12 mouse cellular contexts compared by ENCODE assay signal in genomic region chr10:39389451-39389891, GRCm38 (mm10). TPM values are rescaled to one million over a fixed set of nuclear protein-coding genes. Genes with fewer than 3 reads are reported as not detected.
A peak's percentile ranks its signal among the peaks of the same experiment; 100 is the strongest.
DNase-seq lines count a peak whose midpoint lies in the region; ATAC-seq and TF ChIP-seq lines count a peak whose summit lies in the region.
"Had no signal": no experiment of that assay in that cellular context is flagged by ENCODE, and none has a peak within 500 bp of the region (broad histone marks: within the 10 kb centered on the region; RNA-seq: fewer than 3 reads in every experiment).

No protein-coding gene starts in this region.

- H3K27ac ChIP-seq in hindbrain, postnatal 0 days: peak overlapping the region; percentile 42
- H3K27ac ChIP-seq: embryonic facial prominence, embryonic 10.5 days had no signal

- no peak overlapping the region for H3K4me3 ChIP-seq in hindbrain, postnatal 0 days (ENCODE audit: low read length)
- H3K4me3 ChIP-seq: embryonic facial prominence, embryonic 10.5 days had no signal

- peaks cover 8% of the 10 kb centered on the region; the same call in 1 of the 2 replicates for H3K36me3 ChIP-seq in hindbrain, postnatal 0 days (ENCODE audit: insufficient read depth, low read length)

- H3K4me1 ChIP-seq in hindbrain, postnatal 0 days (ENCODE audit: insufficient read depth, low read length): peaks cover 39% of the 10 kb centered on the region

- WGBS in hindbrain, postnatal 0 days: 32% methylated on average over 11 of the region's 11 CpGs

- no peak overlapping the region; the same call in 1 of the 2 replicates for H3K4me2 ChIP-seq in hindbrain, postnatal 0 days (ENCODE audit: low read depth, low read length)

- peak; percentile 71 for ATAC-seq in hindbrain, postnatal 0 days
- ATAC-seq in activated CD4-positive, CD25-positive, alpha-beta regulatory T cell, adult 4 months: no peak
- ATAC-seq: liver, postnatal 0 days had no signal

- H3K9ac ChIP-seq in hindbrain, postnatal 0 days (replicated peaks; ENCODE audit: low read length): no peak overlapping the region
- H3K9ac ChIP-seq: liver, postnatal 0 days had no signal

- intact Hi-C loops in heart, postnatal 14 days (cut with DNase I): no loop called here

- DNase-seq in heart, adult 8-10 months (ENCODE audit: low spot score): peak; percentile 53
- no peak for DNase-seq in heart, postnatal 14 days
- peak; percentile 64 for DNase-seq in testis, postnatal 10 days (ENCODE audit: low spot score)
- DNase-seq in testis, postnatal 14 days (ENCODE audit: low spot score): no peak
- peak; percentile 61 for DNase-seq in hindbrain, postnatal 0 days (ENCODE audit: low spot score)
- no peak for DNase-seq in adrenal gland, postnatal 25 days
- DNase-seq: cerebellum, adult 9-10 months; kidney, postnatal 25 days; liver, postnatal 0 days had no signal

- no peaks in the 10 kb centered on the region for H3K27me3 ChIP-seq in hindbrain, postnatal 0 days (ENCODE audit: insufficient read depth, low read length)
- H3K27me3 ChIP-seq: CH12.LX had no signal

- TF ChIP-seq CTCF in hindbrain, postnatal 0 days (IDR thresholded peaks at IDR 0.05; ENCODE audit: low read depth): no peak

- H3K9me3 ChIP-seq in hindbrain, postnatal 0 days (ENCODE audit: low read length): no peaks in the 10 kb centered on the region
- H3K9me3 ChIP-seq: embryonic facial prominence, embryonic 10.5 days had no signal

RNA-seq across cellular contexts. Expression of gene Fyn, which starts 20.8 kb away (rescaled TPM):
- total RNA-seq in heart, adult 8-10 months (2022): 10 to 100 TPM; 22.4 to 27.6 (median 24.2) TPM
- total RNA-seq in heart, postnatal 14 days (2021): 10 to 100 TPM; 37.7 to 41.7 TPM
- total RNA-seq in hindbrain, postnatal 0 days (2014; rRNA removed): 120 and 121 TPM in 2 replicates
- polyA plus RNA-seq in hindbrain, postnatal 0 days (2015; fragmentation: Nextera tagmentation; extraction: Ambion mirVana): 94.9 and 95.2 TPM in 2 replicates
- polyA plus RNA-seq in activated CD4-positive, CD25-positive, alpha-beta regulatory T cell, adult 4 months (2017; shearing (Covaris generic)): 100 to 1,000 TPM in 1 of 2 experiments, 10 to 100 TPM in 1; 78.3 to 103 TPM
- total RNA-seq in adrenal gland, postnatal 25 days (2021): 47.7 and 49.6 TPM in 2 replicates

Comparison
In these comparisons a context has a peak if more than half of its experiments do, and no peak if none do; other contexts are left out.
1. DNase-seq: peak in heart, adult 8-10 months (single experiment), testis, postnatal 10 days (single experiment) and hindbrain, postnatal 0 days (single experiment); none in heart, postnatal 14 days (0 of 2), testis, postnatal 14 days (single experiment) and adrenal gland, postnatal 25 days (single experiment).